Mouse (Mus musculus) brain, embryonic 18.5 days (tissue): ENCODE measurements at regions not wholly inside any gene's neighbourhood (a gene's known extent, or its start where the extent isn't known, plus 50 kb on each side); places are given as distances from the start of the nearest gene placed in this dataset.
A peak's percentile ranks its signal among the peaks of the same experiment; 100 is the strongest.

Source experiments
- DNase-seq: peaks from one replicate; pipeline ENCODE4 v3.0.0-alpha.2; 2012; ENCODE audit warnings: low read depth, low spot score

DNA sequence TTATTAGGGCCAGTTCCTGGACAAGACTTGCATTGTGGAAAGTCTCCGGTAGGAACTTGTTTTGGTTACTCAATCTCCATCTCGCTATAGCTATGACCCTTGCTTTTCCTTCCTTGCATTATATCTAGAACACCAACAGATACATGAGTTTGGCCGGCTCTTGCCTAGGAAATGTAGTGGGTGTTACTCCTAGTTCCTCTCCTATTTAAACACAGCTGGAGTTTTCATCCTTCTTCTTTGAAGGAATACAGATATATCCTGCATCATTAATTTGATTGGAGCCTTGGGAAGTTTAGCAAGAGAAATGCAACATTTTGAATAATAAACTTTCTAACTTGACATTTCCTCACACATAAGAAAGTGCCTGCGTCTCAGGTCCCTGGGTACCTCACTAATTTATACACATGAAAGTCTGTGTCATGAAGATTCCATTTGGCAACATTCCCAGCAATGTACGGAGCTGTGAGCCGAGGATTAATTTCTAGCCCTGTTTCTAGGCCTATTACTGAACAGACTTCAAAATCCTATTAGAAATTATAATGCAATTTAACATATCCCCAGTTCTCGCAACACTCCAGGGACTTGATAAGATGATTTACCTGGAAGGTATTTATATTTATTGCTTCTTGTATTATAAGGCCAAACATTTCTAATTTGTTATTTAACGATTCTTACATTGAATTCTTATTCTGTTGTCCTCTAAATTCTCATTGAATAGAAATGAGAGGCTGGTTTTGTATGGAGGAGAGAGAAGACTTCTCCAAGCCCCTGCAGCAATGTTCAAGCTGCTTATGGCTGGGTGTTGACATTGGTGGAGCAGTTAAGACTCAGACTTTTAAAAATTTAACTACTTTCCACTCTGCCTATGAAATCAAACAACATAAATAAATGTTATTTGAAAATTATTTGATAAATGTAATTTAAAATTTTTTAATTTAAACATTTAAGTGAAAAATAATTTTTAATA, 62.3 kb downstream of the Sntn start:
- peak; percentile 28 for DNase-seq
